Mouse (Mus musculus): ENCODE measurements at regions not wholly inside any gene's neighbourhood (a gene's known extent, or its start where the extent isn't known, plus 50 kb on each side); places are given as distances from the start of the nearest gene placed in this dataset.

GRCm38 (mm10) chr1:23207024-23207423 lies 105.0 kb upstream of the 4933415F23Rik start:
- TF ChIP-seq CTCF (IDR thresholded peaks at IDR 0.05; ENCODE audit: extremely low read depth, insufficient read length, insufficient replicate concordance, low read depth, low read length) (no peak), POLR2A (IDR thresholded peaks at IDR 0.05; ENCODE audit: low read depth, low read length) (no peak)

All from small intestine, adult 2 months (tissue).